Mouse (Mus musculus) liver, embryonic 16.5 days (tissue): ENCODE measurements at regions not wholly inside any gene's neighbourhood (a gene's known extent, or its start where the extent isn't known, plus 50 kb on each side); places are given as distances from the start of the nearest gene placed in this dataset.

ENCODE experiments used
- ATAC-seq: fragments of 200-750 bp; cut with Nextera tagmentation; 2 replicates; pipeline ENCODE4 v1.8.0; 2017; ENCODE audit warnings: low read depth, mild to moderate bottlenecking, moderate number of reproducible peaks, moderate library complexity
- H3K27ac ChIP-seq: fragments of 300-500 bp; sonication (generic); 2 replicates; pipeline ENCODE4 v1.5.1; 2014; ENCODE audit warnings: mild to moderate bottlenecking, low read length
- H3K27me3 ChIP-seq: fragments of 300-500 bp; sonication (generic); 2 replicates; pipeline ENCODE4 v1.6.1; 2014; ENCODE audit warnings: low read depth, low read length, mixed read lengths; ENCODE audit not compliant: control insufficient read depth, insufficient read depth
- H3K36me3 ChIP-seq: fragments of 300-500 bp; sonication (generic); 2 replicates; pipeline ENCODE4 v1.6.1; 2014; ENCODE audit warnings: mild to moderate bottlenecking; ENCODE audit not compliant: control insufficient read depth, insufficient read depth
- H3K4me1 ChIP-seq: fragments of 300-500 bp; sonication (generic); 2 replicates; pipeline ENCODE4 v1.6.1; 2014; ENCODE audit warnings: low read depth, low read length, mixed read lengths; ENCODE audit not compliant: control insufficient read depth
- H3K4me2 ChIP-seq: fragments of 300-500 bp; sonication (generic); 2 replicates; pipeline ENCODE4 v1.6.1; 2014; ENCODE audit warnings: low read depth, low read length, mixed read lengths
- H3K4me3 ChIP-seq: fragments of 300-500 bp; sonication (generic); 2 replicates; pipeline ENCODE4 v1.5.1; 2014; ENCODE audit warnings: low read depth, mild to moderate bottlenecking, low read length
- H3K9ac ChIP-seq: fragments of 300-500 bp; sonication (generic); 2 replicates; pipeline ENCODE4 v1.6.1; 2014; ENCODE audit warnings: low read depth, low read length
- H3K9me3 ChIP-seq: fragments of 300-500 bp; sonication (generic); replicated peaks from 2 replicates; pipeline ENCODE4 v1.6.1; 2016; ENCODE audit warnings: low read length; ENCODE audit not compliant: control insufficient read depth
- WGBS: fragments of 180-500 bp; shearing (Covaris S2); extraction: QIAGEN DNeasy Blood & Tissue Kit; methylation state at CpG from one replicate; pipeline ENCODE4 v1.1.7; 2014; ENCODE audit not compliant: insufficient replicate concordance; 5-methylcytosine and 5-hydroxymethylcytosine counted together

DNA sequence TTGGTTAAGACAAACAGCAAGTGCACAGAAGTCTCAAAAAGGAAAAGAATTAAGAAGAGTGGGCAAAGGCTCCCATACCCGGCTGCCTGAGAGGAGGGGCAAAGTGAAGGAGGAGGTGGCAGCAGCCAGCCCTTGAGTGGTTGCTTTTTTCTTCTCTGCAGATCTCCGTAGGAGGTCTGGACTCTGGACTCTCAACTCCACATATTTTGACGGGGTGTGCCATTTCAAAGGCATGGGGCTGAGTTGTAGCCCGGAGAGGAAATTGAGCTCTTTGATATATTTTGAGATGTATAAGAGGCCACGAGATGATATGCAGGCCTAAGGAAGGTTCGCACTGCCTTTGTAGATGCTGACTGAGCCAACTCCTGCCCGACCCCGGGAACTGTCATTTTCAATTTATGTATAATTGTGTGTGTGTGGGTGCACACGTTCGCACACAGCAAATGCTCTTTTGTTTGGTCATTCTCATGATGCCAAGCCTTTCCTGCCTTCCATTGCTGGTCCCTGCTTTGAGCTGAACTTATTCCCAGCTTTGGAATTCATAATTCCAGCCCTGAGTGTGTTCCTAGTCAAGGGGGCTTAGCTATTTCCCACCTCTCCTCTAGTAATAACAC, 56.4 kb downstream of the Cxcr4 start:
- no peaks in the 10 kb centered on the region for H3K4me1 ChIP-seq
- H3K4me2 ChIP-seq = no peak overlapping the region
- H3K27me3 ChIP-seq = no peaks in the 10 kb centered on the region
- no peak overlapping the region for H3K4me3 ChIP-seq
- ATAC-seq = no peak
- H3K9me3 ChIP-seq = no peaks in the 10 kb centered on the region
- H3K27ac ChIP-seq = no peak overlapping the region
- 60% methylated on average over 10 of the region's 10 CpGs for WGBS
- no peak overlapping the region for H3K9ac ChIP-seq
- H3K36me3 ChIP-seq = no peaks in the 10 kb centered on the region

DNA sequence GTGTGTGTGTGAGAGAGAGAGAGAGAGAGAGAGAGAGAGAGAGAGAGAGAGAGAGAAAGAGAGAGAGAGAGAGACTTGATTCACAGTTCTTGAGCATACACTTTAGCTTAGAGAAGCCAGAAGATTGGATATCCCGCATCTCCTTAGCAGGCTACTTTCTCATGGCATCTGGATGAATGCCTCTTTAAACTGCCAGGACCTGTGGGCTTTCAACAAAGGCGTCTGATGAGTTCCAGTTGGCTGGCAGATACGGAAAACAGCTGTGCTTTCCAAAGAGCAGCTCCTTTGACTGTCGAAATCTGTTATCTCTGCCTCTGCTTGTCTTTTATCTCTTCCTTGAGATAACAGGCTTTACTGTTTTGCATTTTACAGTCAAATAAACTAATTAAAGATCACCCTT, 59.5 kb downstream of the Cxcr4 start:
- H3K36me3 ChIP-seq = no peaks in the 10 kb centered on the region
- no peak for ATAC-seq
- no peak overlapping the region for H3K4me3 ChIP-seq
- no peak overlapping the region for H3K4me2 ChIP-seq
- H3K4me1 ChIP-seq = no peaks in the 10 kb centered on the region
- no peaks in the 10 kb centered on the region for H3K27me3 ChIP-seq
- WGBS = 27% methylated on average over 4 of the region's 4 CpGs
- no peaks in the 10 kb centered on the region for H3K9me3 ChIP-seq
- H3K9ac ChIP-seq = no peak overlapping the region
- no peak overlapping the region for H3K27ac ChIP-seq

DNA sequence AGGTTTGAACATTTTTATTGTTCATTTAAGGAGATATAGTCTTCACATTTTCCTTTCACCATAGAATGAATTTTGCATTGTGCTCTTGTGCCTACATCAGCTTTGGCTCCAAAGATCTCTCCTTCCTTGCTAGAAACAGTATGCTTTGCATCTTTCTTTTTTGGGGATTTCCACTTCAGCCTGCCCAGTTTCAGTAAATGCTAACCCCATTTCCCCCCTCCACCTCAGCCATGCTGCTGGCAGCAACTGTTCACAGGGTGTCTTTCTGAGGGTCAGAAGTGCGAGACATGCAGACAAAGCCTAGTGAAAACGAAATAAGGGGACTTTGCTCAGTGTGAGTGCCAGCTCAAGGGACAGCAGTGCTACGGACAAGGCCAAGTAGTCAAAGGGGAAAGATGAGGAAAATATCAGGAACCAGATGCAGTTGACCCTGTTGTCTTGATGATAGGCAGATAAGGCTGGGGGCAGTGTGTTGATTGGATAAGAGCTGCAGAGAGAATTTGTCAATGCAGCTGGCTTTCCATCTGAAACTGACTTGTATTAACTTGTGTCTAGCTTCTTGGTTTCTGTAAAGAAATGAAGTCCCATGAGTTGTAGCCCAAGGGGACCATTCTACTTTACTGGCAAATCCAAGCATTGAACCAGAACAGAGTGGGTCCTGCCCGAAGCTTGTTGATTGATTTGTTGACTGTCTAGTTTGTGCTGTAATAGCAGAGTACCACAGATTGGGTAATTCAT, 62.1 kb downstream of the Cxcr4 start:
- H3K27ac ChIP-seq = no peak overlapping the region
- 57% methylated on average over 4 of the region's 4 CpGs for WGBS
- H3K4me3 ChIP-seq = no peak overlapping the region
- H3K4me1 ChIP-seq = no peaks in the 10 kb centered on the region
- no peaks in the 10 kb centered on the region for H3K27me3 ChIP-seq
- no peak overlapping the region for H3K9ac ChIP-seq
- H3K36me3 ChIP-seq = no peaks in the 10 kb centered on the region
- H3K4me2 ChIP-seq = no peak overlapping the region
- H3K9me3 ChIP-seq = no peaks in the 10 kb centered on the region
- ATAC-seq = no peak

DNA sequence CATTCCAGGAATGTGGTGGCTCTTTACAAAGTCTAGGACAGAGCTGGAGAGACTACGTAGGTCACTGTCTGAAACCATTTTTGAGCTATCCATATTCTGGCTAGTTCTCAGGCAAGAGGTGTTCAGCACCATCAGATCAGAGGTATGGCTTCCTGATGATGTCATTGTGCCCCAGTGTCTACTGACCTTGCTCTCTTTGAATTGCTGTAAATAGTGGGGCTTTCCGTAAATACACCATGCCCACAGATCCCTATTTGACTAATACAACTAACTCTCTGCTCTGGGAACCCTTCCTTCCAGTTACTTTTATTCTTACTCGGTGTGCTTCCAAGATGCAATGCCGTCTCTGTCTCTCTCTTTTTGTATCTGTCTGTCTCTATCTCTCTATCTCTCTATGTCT, 72.9 kb downstream of the Cxcr4 start:
- Histone ChIP-seq H3K9me3 (no peaks in the 10 kb centered on the region), H3K36me3 (no peaks in the 10 kb centered on the region), H3K4me2 (no peak overlapping the region), H3K27ac (no peak overlapping the region), H3K4me3 (no peak overlapping the region), H3K9ac (no peak overlapping the region), H3K27me3 (no peaks in the 10 kb centered on the region), H3K4me1 (no peaks in the 10 kb centered on the region)
- no peak for ATAC-seq
- 65% methylated on average over 4 of the region's 4 CpGs for WGBS

DNA sequence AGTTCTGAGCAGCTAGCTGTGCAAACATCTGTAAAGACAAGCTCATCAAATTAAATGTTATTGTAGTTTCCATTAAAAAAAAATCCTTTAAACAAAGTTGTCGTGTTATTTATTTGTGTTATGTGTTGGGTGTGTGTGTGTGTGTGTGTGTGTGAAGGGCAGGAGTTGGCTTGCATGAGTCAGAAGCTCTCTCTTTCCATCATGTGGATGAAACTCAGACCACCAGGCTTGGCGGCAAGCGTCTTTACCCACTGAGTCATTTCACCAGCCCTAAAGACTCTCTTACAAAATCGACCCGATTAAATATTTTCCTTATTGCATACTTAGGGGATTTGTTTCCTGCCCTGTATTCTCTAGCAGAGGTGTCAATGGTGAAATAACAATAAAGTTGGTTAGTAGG, 73.6 kb downstream of the Cxcr4 start:
- Histone ChIP-seq H3K4me1 (no peaks in the 10 kb centered on the region), H3K27me3 (no peaks in the 10 kb centered on the region), H3K27ac (no peak overlapping the region), H3K9me3 (no peaks in the 10 kb centered on the region), H3K36me3 (no peaks in the 10 kb centered on the region), H3K4me2 (no peak overlapping the region), H3K9ac (no peak overlapping the region), H3K4me3 (no peak overlapping the region)
- WGBS = 76% methylated on average over 5 of the region's 5 CpGs
- ATAC-seq = no peak

DNA sequence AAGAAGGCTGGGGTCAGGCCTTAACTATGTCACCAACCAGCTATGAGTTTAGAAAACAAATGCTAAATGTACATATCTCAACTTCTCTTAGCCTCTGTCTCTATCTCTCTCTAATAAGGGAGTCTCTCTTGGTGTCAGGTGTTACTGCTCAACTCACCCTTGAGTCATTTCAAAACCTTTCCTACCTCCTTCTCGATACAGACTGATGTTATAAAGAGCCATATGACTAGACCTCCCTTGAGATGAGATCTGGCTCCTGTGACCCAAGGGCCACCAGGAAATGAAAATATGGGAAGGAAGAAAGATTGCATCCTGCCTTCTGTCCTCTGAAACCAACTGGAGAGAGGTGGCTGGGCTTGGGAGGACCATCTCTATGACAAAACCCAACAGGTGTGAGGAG, 74.7 kb downstream of the Cxcr4 start:
- Histone ChIP-seq H3K9ac (no peak overlapping the region), H3K36me3 (no peaks in the 10 kb centered on the region), H3K4me2 (no peak overlapping the region), H3K27ac (no peak overlapping the region), H3K27me3 (no peaks in the 10 kb centered on the region), H3K9me3 (no peaks in the 10 kb centered on the region), H3K4me3 (no peak overlapping the region), H3K4me1 (no peaks in the 10 kb centered on the region)
- ATAC-seq = no peak
- 57% methylated on average over 1 of the region's 1 CpGs for WGBS

DNA sequence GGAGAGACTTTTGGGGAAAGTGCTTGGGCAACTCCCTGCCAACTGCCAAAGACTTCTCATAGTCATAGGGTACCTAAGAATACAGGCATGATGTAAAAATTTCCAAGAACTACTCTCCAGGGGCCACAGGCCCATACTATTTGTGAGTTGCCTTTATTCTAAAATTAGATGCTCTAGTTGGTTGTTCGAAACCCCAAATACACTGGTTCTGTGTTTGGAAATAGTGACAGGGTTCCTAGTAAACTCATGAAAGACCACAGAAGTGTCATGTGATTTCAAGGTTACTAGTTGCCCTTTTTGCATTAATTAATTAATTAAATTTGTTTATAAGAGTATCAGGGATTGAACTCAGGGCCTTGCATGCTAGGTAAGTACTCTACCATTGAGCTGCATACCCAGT, 77.8 kb downstream of the Cxcr4 start:
- 76% methylated on average over 1 of the region's 1 CpGs for WGBS
- Histone ChIP-seq H3K4me3 (no peak overlapping the region), H3K9ac (no peak overlapping the region), H3K27me3 (no peaks in the 10 kb centered on the region), H3K4me1 (no peaks in the 10 kb centered on the region), H3K9me3 (no peaks in the 10 kb centered on the region), H3K4me2 (no peak overlapping the region), H3K36me3 (no peaks in the 10 kb centered on the region), H3K27ac (no peak overlapping the region)
- no peak for ATAC-seq

DNA sequence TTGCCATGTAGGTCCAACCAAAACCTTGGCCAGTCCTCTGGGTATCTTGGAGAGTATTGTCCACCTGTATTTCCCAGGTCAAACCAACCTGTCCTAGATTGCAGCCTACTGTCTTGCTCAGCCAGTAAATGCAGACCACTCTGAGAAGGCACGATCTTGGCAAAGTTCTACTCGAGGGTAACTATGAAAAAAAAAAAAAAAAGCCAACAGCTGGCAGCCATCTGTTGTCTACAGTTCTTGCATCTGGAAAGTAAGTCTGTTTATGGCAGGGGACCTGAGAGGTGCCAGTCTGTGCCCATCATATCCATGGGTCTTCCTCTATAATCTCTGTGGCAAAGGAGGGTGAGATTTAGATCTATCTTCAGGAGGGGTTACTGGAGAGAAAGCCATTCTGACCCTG, 78.2 kb downstream of the Cxcr4 start:
- no peak overlapping the region for H3K4me2 ChIP-seq
- 53% methylated on average over 2 of the region's 2 CpGs for WGBS
- no peaks in the 10 kb centered on the region for H3K27me3 ChIP-seq
- no peaks in the 10 kb centered on the region for H3K9me3 ChIP-seq
- no peaks in the 10 kb centered on the region for H3K36me3 ChIP-seq
- no peak overlapping the region for H3K27ac ChIP-seq
- H3K4me3 ChIP-seq = no peak overlapping the region
- H3K4me1 ChIP-seq = no peaks in the 10 kb centered on the region
- H3K9ac ChIP-seq = no peak overlapping the region
- ATAC-seq = no peak

DNA sequence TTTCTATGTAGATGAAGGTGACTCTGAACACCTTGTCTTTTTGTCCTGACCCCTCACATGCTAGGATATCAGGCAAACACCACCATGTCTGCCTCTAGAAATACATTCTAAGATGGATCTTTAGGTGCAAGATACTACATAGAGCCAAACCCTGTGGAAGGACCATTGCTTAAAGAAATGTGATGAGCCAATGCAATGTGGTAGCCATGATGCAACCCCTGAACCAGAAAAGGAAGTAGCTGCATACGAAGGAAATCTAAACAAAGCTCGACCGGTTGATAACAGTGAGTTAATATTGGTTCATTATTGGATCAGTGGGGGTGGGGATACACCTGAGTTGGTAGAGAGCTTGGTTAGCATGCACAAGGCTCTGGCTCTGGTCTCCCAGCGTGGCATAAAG, 78.9 kb downstream of the Cxcr4 start:
- H3K36me3 ChIP-seq = no peaks in the 10 kb centered on the region
- no peaks in the 10 kb centered on the region for H3K9me3 ChIP-seq
- ATAC-seq = no peak
- H3K27ac ChIP-seq = no peak overlapping the region
- H3K27me3 ChIP-seq = no peaks in the 10 kb centered on the region
- H3K4me1 ChIP-seq = no peaks in the 10 kb centered on the region
- no peak overlapping the region for H3K4me3 ChIP-seq
- WGBS = 51% methylated on average over 4 of the region's 4 CpGs
- no peak overlapping the region for H3K4me2 ChIP-seq
- no peak overlapping the region for H3K9ac ChIP-seq
